Mouse (Mus musculus): ENCODE measurements at regions not wholly inside any gene's neighbourhood (a gene's known extent, or its start where the extent isn't known, plus 50 kb on each side); places are given as distances from the start of the nearest gene placed in this dataset.

DNA sequence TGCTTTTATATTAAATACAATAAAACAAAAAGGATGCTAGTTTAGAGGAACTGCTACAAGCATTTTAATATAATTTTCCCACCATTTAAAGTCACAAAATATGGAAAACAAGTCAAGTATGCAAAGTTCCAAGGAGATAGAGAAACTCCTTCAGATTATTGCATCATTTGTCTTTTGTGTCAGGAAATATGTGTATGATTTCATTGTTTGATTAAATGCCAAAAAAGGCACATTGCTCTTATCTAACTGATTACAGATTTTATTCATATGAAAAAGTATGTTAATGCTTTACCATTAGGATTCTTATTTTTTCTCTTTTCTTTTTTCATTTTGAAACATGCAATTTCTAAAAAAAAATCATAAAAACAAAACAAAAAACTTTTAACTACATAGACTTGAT lies 342.2 kb upstream of the Zeb2 start:
- DNase-seq: no peak

GRCm38 (mm10) chr2:45454811-45455210 lies 337.6 kb upstream of the Zeb2 start:
- DNase-seq: no peak

- DNase-seq: no peak
Observed at GRCm38 (mm10) chr2:45439146-45439545, 322.0 kb upstream of the Zeb2 start.

- no peak for DNase-seq
Observed at GRCm38 (mm10) chr2:45438739-45439138, 321.5 kb upstream of the Zeb2 start.

GRCm38 (mm10) chr2:45435261-45435980 lies 318.2 kb upstream of the Zeb2 start:
- DNase-seq: no peak

GRCm38 (mm10) chr2:45434789-45435188 lies 317.6 kb upstream of the Zeb2 start:
- DNase-seq: no peak

- DNase-seq: no peak
Observed at GRCm38 (mm10) chr2:45434169-45434568, 317.0 kb upstream of the Zeb2 start.

- DNase-seq: no peak
Observed at GRCm38 (mm10) chr2:45431366-45431765, 314.2 kb upstream of the Zeb2 start.

DNA sequence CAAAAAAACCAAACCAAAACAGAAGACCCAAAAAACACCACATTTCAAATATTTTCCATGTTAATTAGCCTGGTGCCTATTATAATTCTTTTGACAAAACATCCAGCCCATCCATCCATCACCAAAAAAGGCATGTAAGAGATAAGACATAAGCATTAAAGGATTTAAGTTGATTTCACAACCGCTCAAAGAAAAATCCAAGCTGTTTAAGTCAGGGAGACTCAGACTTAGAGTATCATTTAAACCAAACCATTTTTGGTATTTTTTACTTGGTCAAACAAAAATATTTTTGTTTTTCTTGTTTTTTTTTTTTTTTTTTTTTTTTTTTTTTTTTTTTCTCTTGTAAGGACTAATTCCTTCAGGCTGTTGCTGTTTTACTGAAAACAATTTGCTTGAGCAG lies 304.6 kb upstream of the Zeb2 start:
- DNase-seq: no peak

DNA sequence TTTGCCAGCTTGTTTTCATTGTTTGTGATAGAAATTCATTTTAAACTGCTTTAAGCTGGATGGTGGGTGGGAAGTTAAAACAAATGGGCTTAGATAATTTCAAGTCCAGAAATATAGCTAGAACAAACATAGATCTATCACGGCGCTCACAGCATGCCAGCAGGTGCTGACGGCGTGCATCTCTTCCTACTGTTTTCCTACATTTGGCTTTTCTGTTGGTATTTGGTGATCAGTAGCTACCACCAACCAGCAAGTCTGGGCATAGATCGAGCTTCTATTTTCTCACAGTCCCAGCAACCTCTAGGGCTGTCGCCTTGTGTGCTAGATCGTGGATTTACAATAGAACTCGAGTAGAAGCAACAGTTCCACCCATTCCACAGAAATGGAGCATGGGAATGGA lies 290.9 kb upstream of the Zeb2 start:
- no peak for DNase-seq

- no peak for DNase-seq
Observed at GRCm38 (mm10) chr2:45389902-45390492, 272.8 kb upstream of the Zeb2 start.

DNA sequence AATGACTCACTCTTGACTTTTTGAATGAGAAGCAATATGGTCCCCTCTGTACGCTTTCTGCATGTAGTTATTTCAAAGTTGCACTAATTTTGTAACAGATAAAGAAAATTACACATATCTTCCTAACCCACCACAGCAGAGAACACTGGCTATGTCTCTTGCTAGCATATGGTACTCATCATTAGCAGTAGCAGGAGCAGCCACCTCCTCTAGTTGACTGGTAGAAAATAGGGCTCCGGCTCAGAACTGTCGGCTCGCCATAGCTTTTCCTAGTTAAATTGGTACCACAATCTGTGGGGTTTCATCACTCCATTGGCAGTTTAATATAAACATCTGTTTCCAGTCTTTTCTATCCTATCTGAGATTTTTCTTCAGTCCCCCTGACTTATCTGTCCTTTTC lies 254.1 kb upstream of the Zeb2 start:
- no peak for DNase-seq

DNA sequence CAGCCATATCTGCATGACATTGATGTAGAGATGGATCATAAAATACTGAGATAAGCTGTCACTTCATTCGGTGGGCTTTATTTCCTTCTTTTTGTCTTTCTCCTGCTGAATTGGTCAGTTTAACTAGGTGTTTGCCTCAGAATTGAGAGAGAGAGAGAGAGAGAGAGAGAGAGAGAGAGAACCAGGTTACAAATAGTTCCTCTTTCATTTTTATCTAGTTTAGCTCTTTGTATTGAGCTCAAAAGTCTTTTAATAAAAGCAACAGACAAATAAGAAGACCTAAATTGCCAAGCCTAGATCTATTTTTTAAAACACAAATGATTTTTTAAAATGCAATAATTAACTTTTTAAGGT lies 253.4 kb upstream of the Zeb2 start:
- no peak for DNase-seq

GRCm38 (mm10) chr2:45369914-45370614 lies 252.9 kb upstream of the Zeb2 start:
- DNase-seq: no peak

- DNase-seq: no peak
Observed at GRCm38 (mm10) chr2:45369432-45369831, 252.2 kb upstream of the Zeb2 start.

GRCm38 (mm10) chr2:45367436-45368193 lies 250.4 kb upstream of the Zeb2 start:
- DNase-seq: no peak

DNA sequence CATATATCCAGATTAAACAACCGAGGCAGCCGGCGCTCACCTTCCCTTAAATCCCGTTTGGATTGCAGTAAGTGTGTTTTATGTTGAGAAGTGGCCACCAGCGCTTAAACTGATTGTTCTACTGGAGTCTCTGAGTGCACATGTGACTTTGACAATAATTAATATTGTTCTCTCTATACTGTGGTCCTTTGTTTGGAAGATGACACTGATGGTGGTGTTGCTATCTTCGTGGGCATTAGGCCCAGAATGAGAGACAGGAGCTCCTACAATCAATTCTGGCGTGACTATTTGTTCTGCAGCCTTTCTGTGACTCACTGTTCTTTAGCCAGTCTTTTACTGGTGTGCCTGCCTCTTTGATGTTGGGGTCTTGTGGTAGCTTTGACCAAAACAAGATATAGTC lies 240.1 kb upstream of the Zeb2 start:
- DNase-seq: peak; percentile 5

GRCm38 (mm10) chr2:45356558-45357170 lies 239.5 kb upstream of the Zeb2 start:
- DNase-seq: no peak

DNA sequence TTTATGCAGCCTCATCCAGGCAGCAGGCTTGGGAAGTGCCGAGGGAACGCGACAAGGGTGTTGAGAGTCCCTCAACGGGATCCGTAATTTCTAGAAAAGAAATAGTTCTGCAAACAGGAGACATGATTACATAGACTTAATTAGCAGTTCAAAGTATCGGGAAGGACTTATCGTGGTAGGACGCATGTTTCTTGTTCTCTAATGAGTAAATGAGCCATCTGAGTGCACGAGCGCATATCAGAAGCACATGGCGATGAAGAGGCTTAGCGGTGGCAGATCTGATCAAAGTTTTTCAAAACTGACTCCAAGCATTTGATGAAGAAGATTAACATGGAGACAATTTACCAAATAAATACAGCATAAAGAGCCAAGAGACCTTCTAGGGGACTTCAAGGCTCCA lies 238.8 kb upstream of the Zeb2 start:
- no peak for DNase-seq

DNA sequence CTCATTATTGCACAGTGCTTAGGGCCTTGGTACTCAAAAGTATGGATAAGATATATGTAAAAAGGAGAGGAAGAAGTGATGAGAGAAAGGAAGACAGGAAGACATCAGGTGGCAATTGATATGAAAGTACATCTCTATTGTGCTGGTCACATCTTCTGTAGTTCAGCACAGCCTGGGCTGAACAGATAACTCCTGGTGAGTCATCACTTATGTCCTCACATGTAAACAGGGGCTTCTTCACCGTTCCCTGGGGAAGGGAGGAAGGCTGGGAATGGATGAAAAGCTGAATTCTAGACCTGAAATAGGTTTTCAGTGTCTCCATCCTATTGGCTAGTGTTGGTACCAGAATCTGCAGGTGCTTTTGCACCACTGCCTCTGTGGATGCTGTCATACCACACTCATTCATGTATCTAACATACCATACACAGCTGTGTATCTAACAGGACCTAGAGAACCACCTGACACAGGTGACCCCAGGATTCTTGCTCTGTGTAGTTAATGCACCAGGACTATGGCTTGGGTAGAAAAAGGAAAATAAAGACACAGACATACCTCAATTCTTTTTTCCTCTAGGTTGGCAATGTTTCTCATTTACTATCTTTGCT lies 234.4 kb upstream of the Zeb2 start:
- DNase-seq: no peak

- DNase-seq: no peak
Observed at GRCm38 (mm10) chr2:45346358-45346757, 229.2 kb upstream of the Zeb2 start.

DNA sequence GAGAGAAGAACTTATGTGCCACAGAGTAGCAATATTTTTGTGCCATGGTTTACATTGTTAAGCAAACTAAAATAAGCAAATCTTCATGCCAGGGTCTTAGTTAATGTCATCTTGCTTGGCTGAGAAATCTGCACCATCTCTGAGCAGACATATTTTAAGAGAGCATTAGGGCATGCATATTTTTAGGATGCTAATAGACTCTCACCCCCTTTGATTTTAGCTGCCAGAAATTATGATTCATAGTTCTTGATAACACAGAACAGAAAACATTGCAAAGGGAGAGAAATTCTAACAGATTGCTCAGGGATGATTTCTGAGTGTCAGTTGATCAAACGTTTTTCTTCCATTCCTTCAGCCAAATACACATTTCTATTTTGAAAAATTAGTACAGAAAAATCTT lies 222.7 kb upstream of the Zeb2 start:
- no peak for DNase-seq

DNA sequence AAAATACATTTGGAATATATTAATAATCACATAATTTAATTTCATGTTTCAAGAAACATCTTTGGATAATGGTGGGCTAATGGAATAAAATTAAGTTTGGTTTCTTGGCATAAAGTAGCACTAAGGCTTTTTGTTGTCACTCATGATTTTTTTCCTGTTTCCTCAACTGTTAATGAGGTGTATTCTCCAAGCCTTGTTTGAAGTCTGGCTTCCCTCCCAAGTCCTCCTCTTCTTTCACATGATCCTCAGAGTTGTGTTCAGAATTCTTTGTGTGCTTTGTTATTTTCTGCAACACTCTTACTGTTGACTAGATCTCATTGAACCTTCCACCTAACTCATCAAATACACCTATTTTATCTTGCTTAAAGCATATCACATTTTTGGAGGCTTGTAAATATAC lies 221.6 kb upstream of the Zeb2 start:
- no peak for DNase-seq
